Mouse (Mus musculus) midbrain, embryonic 11.5 days (tissue): Measurements from ENCODE around the gene Ssbp1. TPM values are rescaled to one million over a fixed set of nuclear protein-coding genes. Genes with fewer than 3 reads are reported as not detected.

Source experiments
- ATAC-seq: fragments of 200-750 bp; cut with Nextera tagmentation; 2 replicates; pipeline ENCODE4 v1.8.0; 2017; ENCODE audit warnings: moderate TSS enrichment, moderate library complexity; ENCODE audit not compliant: low FRiP score
- DNase-seq: peaks from one replicate; pipeline ENCODE4 v3.0.0; 2015; ENCODE audit warnings: low spot score; ENCODE audit errors: missing footprints
- H3K27ac ChIP-seq: fragments of 300-500 bp; sonication (generic); 2 replicates; pipeline ENCODE4 v1.5.1; 2014; ENCODE audit warnings: low read depth, low read length
- H3K27me3 ChIP-seq: fragments of 300-500 bp; sonication (generic); 2 replicates; pipeline ENCODE4 v1.6.1; 2014; ENCODE audit warnings: mild to moderate bottlenecking, low read length, moderate library complexity, mixed read lengths; ENCODE audit not compliant: control insufficient read depth, insufficient read depth
- H3K36me3 ChIP-seq: fragments of 300-500 bp; sonication (generic); 2 replicates; pipeline ENCODE4 v1.6.1; 2014; ENCODE audit warnings: mild to moderate bottlenecking, low read length, moderate library complexity, mixed read lengths; ENCODE audit not compliant: control insufficient read depth, insufficient read depth
- H3K4me1 ChIP-seq: fragments of 300-500 bp; sonication (generic); 2 replicates; pipeline ENCODE4 v1.6.1; 2014; ENCODE audit warnings: low read length; ENCODE audit not compliant: control insufficient read depth, insufficient read depth
- H3K4me2 ChIP-seq: fragments of 300-500 bp; sonication (generic); 2 replicates; pipeline ENCODE4 v1.6.1; 2014; ENCODE audit warnings: mild to moderate bottlenecking, moderate library complexity
- H3K4me3 ChIP-seq: fragments of 300-500 bp; sonication (generic); 2 replicates; pipeline ENCODE4 v1.5.1; 2014; ENCODE audit warnings: low read depth, low read length
- H3K9ac ChIP-seq: fragments of 300-500 bp; sonication (generic); 2 replicates; pipeline ENCODE4 v1.6.1; 2014; ENCODE audit warnings: low read length
- H3K9me3 ChIP-seq: fragments of 300-500 bp; sonication (generic); 2 replicates; pipeline ENCODE4 v1.6.1; 2016; ENCODE audit warnings: low read length; ENCODE audit not compliant: control insufficient read depth
- WGBS: fragments of 180-500 bp; shearing (Covaris S2); extraction: QIAGEN DNeasy Blood & Tissue Kit; methylation state at CpG from one replicate; pipeline ENCODE4 v1.1.7; 2014; 5-methylcytosine and 5-hydroxymethylcytosine counted together
- polyA plus RNA-seq: library from polyadenylated mRNA; unstranded; fragments of >200 nt; fragmentation: Nextera tagmentation; extraction: Ambion mirVana; gene quantifications from 2 replicates; pipeline ENCODE4 v1.2.1, GENCODE M21; 2014

The Ssbp1 gene
- polyA plus RNA-seq, 1 experiment from 2014 or later, result 183 TPM

DNA sequence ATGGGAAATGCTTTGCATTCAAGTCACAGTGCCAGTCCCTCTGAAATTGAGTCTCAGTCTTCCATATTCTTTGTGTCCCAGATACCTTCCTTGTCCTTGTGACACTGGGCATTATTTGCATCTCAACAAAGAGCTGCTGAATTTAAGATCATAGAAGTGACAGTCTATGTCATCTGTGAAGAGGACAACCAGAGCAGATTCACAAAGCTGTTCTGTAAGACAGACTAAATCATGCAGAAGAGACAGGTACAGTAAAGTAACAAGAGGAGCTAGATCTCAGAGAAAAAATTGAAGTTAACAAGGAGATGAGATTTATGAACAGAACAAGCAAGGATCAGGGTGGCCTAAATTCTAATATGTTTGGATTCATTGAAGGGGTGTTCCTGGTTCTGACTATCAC is 19.8 kb downstream of the Ssbp1 start, which contains the start of gene Tas2r137:
TSS of gene Tas2r137 (plus strand) at position 301 of the 400 bp plus-strand sequence.
- H3K4me3 ChIP-seq, result no peak within 1 kb of the TSS
- H3K4me1 ChIP-seq, result no peaks in the 10 kb centered on the region
- no peak within 1 kb of the TSS for H3K4me2 ChIP-seq

DNA sequence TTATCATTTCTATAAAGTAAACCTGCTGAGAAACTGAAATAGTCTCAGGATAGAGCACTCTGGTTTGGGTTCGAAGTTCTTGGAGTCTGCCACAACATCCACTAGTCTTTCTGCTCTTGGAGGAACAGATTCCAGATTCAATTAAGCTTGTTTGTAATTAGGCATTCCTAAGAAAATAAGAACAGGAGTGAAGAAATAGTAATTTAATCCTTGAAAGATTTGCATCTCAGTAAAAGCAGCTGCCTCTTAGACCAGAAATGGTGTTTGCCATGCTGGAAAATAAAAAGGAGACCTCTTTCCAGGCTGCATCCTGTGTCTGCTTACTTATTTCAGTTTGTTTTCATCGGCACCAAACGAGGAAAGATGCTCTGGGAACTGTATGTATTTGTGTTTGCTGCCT is 22.1 kb downstream of the Ssbp1 start, which contains the start of gene Tas2r108:
TSS of gene Tas2r108 (plus strand) at position 301 of the 400 bp plus-strand sequence.
- Histone ChIP-seq H3K9ac (no peak within 1 kb of the TSS), H3K4me3 (no peak within 1 kb of the TSS), H3K36me3 (no peaks in the 10 kb centered on the region), H3K9me3 (no peaks in the 10 kb centered on the region), H3K27me3 (no peaks in the 10 kb centered on the region), H3K4me1 (no peaks in the 10 kb centered on the region), H3K4me2 (no peak within 1 kb of the TSS), H3K27ac (no peak within 1 kb of the TSS)
- 90% methylated on average over 3 of the region's 3 CpGs for WGBS
- ATAC-seq, result no peak
- DNase-seq, result no peak

More for the DNA sequence above, 19.8 kb downstream of the Ssbp1 start, which contains the start of gene Tas2r137:
- Histone ChIP-seq H3K36me3 (no peaks in the 10 kb centered on the region), H3K27me3 (no peaks in the 10 kb centered on the region), H3K9ac (no peak within 1 kb of the TSS), H3K9me3 (no peaks in the 10 kb centered on the region), H3K27ac (no peak within 1 kb of the TSS)
- no peak for DNase-seq
- no peak for ATAC-seq

DNA sequence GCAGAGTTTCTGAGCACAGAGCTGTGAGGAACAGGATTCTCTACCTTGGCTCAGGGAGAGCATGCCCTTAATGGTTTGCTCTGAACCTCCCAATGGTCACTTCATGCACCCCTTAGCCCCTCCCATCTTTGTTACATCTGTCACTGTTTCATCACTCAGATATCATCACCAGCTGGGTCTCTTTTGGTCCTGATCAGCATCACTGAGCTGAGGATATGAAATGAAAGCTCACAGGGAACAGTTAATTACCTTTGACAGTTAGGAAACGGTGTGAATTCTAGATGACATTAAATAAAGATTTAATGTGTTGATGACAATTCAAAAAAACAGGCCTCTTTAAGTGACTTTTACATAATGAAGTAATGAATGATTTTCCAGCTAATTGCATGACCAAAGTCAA is 48.3 kb downstream of the Ssbp1 start, which contains the start of gene Prss37:
TSS of gene Prss37 (minus strand) at position 101 of the 400 bp plus-strand sequence.
- Histone ChIP-seq H3K27me3 (no peaks in the 10 kb centered on the region), H3K4me3 (no peak within 1 kb of the TSS), H3K9ac (no peak within 1 kb of the TSS), H3K27ac (no peak within 1 kb of the TSS), H3K4me1 (no peaks in the 10 kb centered on the region), H3K4me2 (no peak within 1 kb of the TSS), H3K9me3 (no peaks in the 10 kb centered on the region), H3K36me3 (no peaks in the 10 kb centered on the region)
- DNase-seq (no peak), ATAC-seq (no peak)
- WGBS, result 69% methylated on average over 1 of the region's 1 CpGs

Other genes starting within 250 kb of the Ssbp1 start
- 39.4 and 43.0 TPM in 2 replicates for gene Agk, start 146.2 kb upstream of the Ssbp1 start, polyA plus RNA-seq
- 13.1 and 15.8 TPM in 2 replicates for gene E330009J07Rik, start 35.2 kb upstream of the Ssbp1 start, polyA plus RNA-seq
- not detected in 2 replicates for gene Wee2, start 32.3 kb upstream of the Ssbp1 start, polyA plus RNA-seq
- 0.36 TPM in 1 of 2 replicates, not detected in the other for gene Tas2r137, start 19.9 kb downstream of the Ssbp1 start, polyA plus RNA-seq
- 0.14 and 0.17 TPM in 2 replicates for gene Tas2r108, start 22.2 kb downstream of the Ssbp1 start, polyA plus RNA-seq
- not detected in 2 replicates for gene Prss37, start 48.2 kb downstream of the Ssbp1 start, polyA plus RNA-seq
- gene Olfr461, start 83.7 kb downstream of the Ssbp1 start, polyA plus RNA-seq, result 0.10 and 0.19 TPM in 2 replicates
- gene Olfr460, start 98.1 kb downstream of the Ssbp1 start, polyA plus RNA-seq, result not detected in 2 replicates
- 0.37 and 0.73 TPM in 2 replicates for gene Clec5a, start 114.5 kb downstream of the Ssbp1 start, polyA plus RNA-seq
- gene Tas2r138, start 142.0 kb downstream of the Ssbp1 start, polyA plus RNA-seq, result not detected in 2 replicates
- not detected in 2 replicates for gene Mgam, start 157.5 kb downstream of the Ssbp1 start, polyA plus RNA-seq